Mouse (Mus musculus): Measurements from ENCODE around the gene Zfp764.
"Not testable (repeated sequence)": the region's sequence is repeated elsewhere in the genome, so short reads cannot be mapped to it uniquely, and the experiment has no call there.

DNA sequence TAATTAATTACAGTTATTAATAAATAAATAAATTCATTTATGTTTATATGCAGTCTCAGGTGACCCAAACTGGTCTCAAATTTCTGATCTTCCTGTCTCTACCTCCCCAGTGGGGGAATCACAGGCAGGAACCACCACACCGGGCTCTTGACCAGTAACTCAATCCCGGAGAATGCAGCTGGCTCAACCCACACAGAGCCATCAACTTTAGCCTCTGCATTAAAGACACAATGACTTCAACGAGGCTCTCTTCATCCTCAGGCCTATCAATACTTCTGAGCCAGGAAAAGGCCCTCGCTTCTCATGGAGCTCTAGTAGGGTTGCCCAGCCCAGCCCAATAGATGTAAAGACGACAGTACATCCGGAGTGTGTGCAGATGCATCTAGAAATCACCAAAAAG, 2.5 kb downstream of the Zfp764 start:
- TF ChIP-seq CTCF, EP300 (IDR thresholded peaks at IDR 0.05): not testable (repeated sequence)

All from lung, postnatal 0 days (tissue).